8 mouse cellular contexts compared by ENCODE assay signal in genomic region chr5:137783901-137784540, GRCm38 (mm10). TPM values are rescaled to one million over a fixed set of nuclear protein-coding genes. Genes with fewer than 3 reads are reported as not detected.
DNase-seq lines count a peak whose midpoint lies in the region; ATAC-seq and TF ChIP-seq lines count a peak whose summit lies in the region.

No protein-coding gene starts in this region.

- no peak for DNase-seq in kidney, adult 8-10 months
- DNase-seq in induced T-regulatory cell, adult 2 months (ENCODE audit: low read depth), result peak; percentile 16
- DNase-seq in left cerebral cortex, adult 18-20 months (ENCODE audit: low spot score in 2 of 2), result no peak
- no peak for DNase-seq in right cerebral cortex, postnatal 25 days
- no peak for DNase-seq in kidney, postnatal 10 days

- 58% methylated on average over 9 of the region's 9 CpGs for WGBS in kidney, embryonic 16.5 days
- WGBS in embryonic facial prominence, embryonic 13.5 days, result 71% methylated on average over 9 of the region's 9 CpGs

- H3K36me3 ChIP-seq in kidney, embryonic 16.5 days (ENCODE audit: insufficient read depth, low read length), result peaks cover 44% of the 10 kb centered on the region
- peaks cover 51% of the 10 kb centered on the region for H3K36me3 ChIP-seq in embryonic facial prominence, embryonic 13.5 days
- H3K36me3 ChIP-seq in myocyte (ENCODE audit: control insufficient read depth, insufficient read depth), result peaks cover 22% of the 10 kb centered on the region

- ATAC-seq in kidney, embryonic 16.5 days (ENCODE audit: low FRiP score, low TSS enrichment), result no peak
- no peak for ATAC-seq in embryonic facial prominence, embryonic 13.5 days (ENCODE audit: insufficient number of reproducible peaks, insufficient read depth, low FRiP score, low TSS enrichment, low read depth)

- no peaks in the 10 kb centered on the region for H3K27me3 ChIP-seq in kidney, embryonic 16.5 days (ENCODE audit: insufficient read depth, low read length)
- H3K27me3 ChIP-seq in embryonic facial prominence, embryonic 13.5 days, result no peaks in the 10 kb centered on the region
- no peaks in the 10 kb centered on the region for H3K27me3 ChIP-seq in myocyte (ENCODE audit: control insufficient read depth, insufficient read depth, insufficient read length)

- TF ChIP-seq POLR2A in myocyte (IDR thresholded peaks at IDR 0.05; ENCODE audit: insufficient read length, low read depth), result no peak

- peaks cover 39% of the 10 kb centered on the region for H3K4me1 ChIP-seq in kidney, embryonic 16.5 days (ENCODE audit: insufficient read depth, low read length)
- peaks cover 53% of the 10 kb centered on the region for H3K4me1 ChIP-seq in embryonic facial prominence, embryonic 13.5 days

- H3ac ChIP-seq in myocyte (ENCODE audit: control insufficient read depth, insufficient read length), result peak overlapping the region; percentile 99

- no peaks in the 10 kb centered on the region for H3K9me3 ChIP-seq in kidney, embryonic 16.5 days (ENCODE audit: low read length)
- H3K9me3 ChIP-seq in embryonic facial prominence, embryonic 13.5 days, result no peaks in the 10 kb centered on the region

- H3K4me2 ChIP-seq in kidney, embryonic 16.5 days (replicated peaks; ENCODE audit: low read depth, low read length), result peak overlapping the region; percentile 66
- H3K4me2 ChIP-seq in embryonic facial prominence, embryonic 13.5 days, result peak overlapping the region; percentile 94
- H3K4me2 ChIP-seq in myocyte (ENCODE audit: low read depth), result peak overlapping the region; percentile 89

- H3K79me2 ChIP-seq in myocyte (ENCODE audit: control insufficient read depth, insufficient read depth), result peaks cover 24% of the 10 kb centered on the region

- peak overlapping the region; percentile 90 for H3K4me3 ChIP-seq in kidney, embryonic 16.5 days (ENCODE audit: low read length)
- H3K4me3 ChIP-seq in embryonic facial prominence, embryonic 13.5 days, result peak overlapping the region; percentile 89
- peak overlapping the region; percentile 79 for H3K4me3 ChIP-seq in myocyte

- H3K9ac ChIP-seq in kidney, embryonic 16.5 days (replicated peaks; ENCODE audit: low read length), result peak overlapping the region; percentile 98
- peak overlapping the region; percentile 97 for H3K9ac ChIP-seq in embryonic facial prominence, embryonic 13.5 days

- no peak overlapping the region for H3K27ac ChIP-seq in kidney, embryonic 16.5 days (ENCODE audit: low read length)
- H3K27ac ChIP-seq in embryonic facial prominence, embryonic 13.5 days, result no peak overlapping the region

TF ChIP-seq in myocyte, 11 proteins besides CTCF, POLR2A, EP300 and RAD21:
- no peak for TF ChIP-seq POLR2AphosphoS2 (IDR thresholded peaks at IDR 0.05; ENCODE audit: insufficient read length, low read depth)
- no peak for TF ChIP-seq MAX (IDR thresholded peaks at IDR 0.05; ENCODE audit: low read depth)
- TF ChIP-seq TCF12 (IDR thresholded peaks at IDR 0.05; ENCODE audit: insufficient read depth, poor library complexity, severe bottlenecking), result no peak
- no peak for TF ChIP-seq MYOD1 (IDR thresholded peaks at IDR 0.05; ENCODE audit: control insufficient read depth in 1 of 3, insufficient read length in 2 of 3, low read depth in 2 of 3)
- no peak for TF ChIP-seq REST (IDR thresholded peaks at IDR 0.05; ENCODE audit: insufficient read depth, insufficient read length)
- TF ChIP-seq MYOG (IDR thresholded peaks at IDR 0.05; ENCODE audit: control insufficient read depth in 1 of 3, insufficient read depth in 1 of 3, insufficient read length in 2 of 3, low read depth in 2 of 3), result no peak
- no peak for TF ChIP-seq USF1 (IDR thresholded peaks at IDR 0.05; ENCODE audit: low read depth)
- no peak for TF ChIP-seq SRF (IDR thresholded peaks at IDR 0.05; ENCODE audit: control insufficient read depth, insufficient read length, low read depth)
- TF ChIP-seq CEBPB (IDR thresholded peaks at IDR 0.05; ENCODE audit: insufficient read depth, poor library complexity, severe bottlenecking), result no peak
- no peak for TF ChIP-seq TCF3 (IDR thresholded peaks at IDR 0.05; ENCODE audit: insufficient read length, low read depth)
- TF ChIP-seq E2F4 (IDR thresholded peaks at IDR 0.05; ENCODE audit: insufficient read depth), result no peak

RNA-seq across cellular contexts. Expression of gene Mepce, which starts 3.4 kb away (rescaled TPM):
- 11.0 and 11.2 TPM in 2 replicates for polyA plus RNA-seq in kidney, embryonic 16.5 days (2015; fragmentation: Nextera tagmentation; extraction: Ambion mirVana)
- 14.2 and 14.7 TPM in 2 replicates for polyA plus RNA-seq in embryonic facial prominence, embryonic 13.5 days (2015; fragmentation: Nextera tagmentation; extraction: Ambion mirVana)
- polyA plus RNA-seq in myocyte (2012; fragmentation: generic; extraction: Trizol), result 34.4 TPM
- total RNA-seq in left cerebral cortex, adult 18-20 months (2021), result 10 to 100 TPM; 39.1 to 50.2 TPM

RNA-seq across cellular contexts. Expression of gene Zcwpw1, which starts 3.6 kb away (rescaled TPM):
- polyA plus RNA-seq in kidney, embryonic 16.5 days (2015; fragmentation: Nextera tagmentation; extraction: Ambion mirVana), result 24.8 and 31.8 TPM in 2 replicates
- polyA plus RNA-seq in embryonic facial prominence, embryonic 13.5 days (2015; fragmentation: Nextera tagmentation; extraction: Ambion mirVana), result 36.1 and 39.7 TPM in 2 replicates
- 2.2 TPM for polyA plus RNA-seq in myocyte (2012; fragmentation: generic; extraction: Trizol)
- 1 to 10 TPM; 5.9 to 7.6 TPM for total RNA-seq in left cerebral cortex, adult 18-20 months (2021)

RNA-seq across cellular contexts. Expression of gene Ppp1r35, which starts 5.4 kb away (rescaled TPM):
- 26.0 and 32.1 TPM in 2 replicates for polyA plus RNA-seq in kidney, embryonic 16.5 days (2015; fragmentation: Nextera tagmentation; extraction: Ambion mirVana)
- polyA plus RNA-seq in embryonic facial prominence, embryonic 13.5 days (2015; fragmentation: Nextera tagmentation; extraction: Ambion mirVana), result 28.4 and 30.6 TPM in 2 replicates
- 40.4 TPM for polyA plus RNA-seq in myocyte (2012; fragmentation: generic; extraction: Trizol)
- total RNA-seq in left cerebral cortex, adult 18-20 months (2021), result 10 to 100 TPM; 23.7 to 25.7 TPM

RNA-seq across cellular contexts. Expression of gene Tsc22d4, which starts 38.5 kb away (rescaled TPM):
- polyA plus RNA-seq in kidney, embryonic 16.5 days (2015; fragmentation: Nextera tagmentation; extraction: Ambion mirVana), result 126 and 129 TPM in 2 replicates
- polyA plus RNA-seq in embryonic facial prominence, embryonic 13.5 days (2015; fragmentation: Nextera tagmentation; extraction: Ambion mirVana), result 129 and 134 TPM in 2 replicates
- 48.1 TPM for polyA plus RNA-seq in myocyte (2012; fragmentation: generic; extraction: Trizol)
- 100 to 1,000 TPM; 139 to 145 TPM for total RNA-seq in left cerebral cortex, adult 18-20 months (2021)

RNA-seq across cellular contexts. Expression of gene Nyap1, which starts 42.6 kb away (rescaled TPM):
- polyA plus RNA-seq in kidney, embryonic 16.5 days (2015; fragmentation: Nextera tagmentation; extraction: Ambion mirVana), result 2.1 and 2.2 TPM in 2 replicates
- 3.5 and 4.4 TPM in 2 replicates for polyA plus RNA-seq in embryonic facial prominence, embryonic 13.5 days (2015; fragmentation: Nextera tagmentation; extraction: Ambion mirVana)
- 2.7 TPM for polyA plus RNA-seq in myocyte (2012; fragmentation: generic; extraction: Trizol)
- 10 to 100 TPM; 80.1 to 82.0 TPM for total RNA-seq in left cerebral cortex, adult 18-20 months (2021)
